Mouse (Mus musculus) bone marrow macrophage, adult 2 months (primary cell): ENCODE measurements around the gene Macrod2.

Experiments
- CTCF ChIP-seq: IDR thresholded peaks from 2 replicates; pipeline ENCODE4 v1.5.1; 2012; ENCODE audit warnings: low read depth, mild to moderate bottlenecking, low read length, moderate library complexity
- POLR2A ChIP-seq: IDR thresholded peaks from 2 replicates; pipeline ENCODE4 v1.6.1; 2012; ENCODE audit warnings: mild to moderate bottlenecking, low read depth, low read length, borderline replicate concordance

- no peak for TF ChIP-seq POLR2A
- no peak for TF ChIP-seq CTCF
Observed at GRCm38 (mm10) chr2:140691403-140691802, 296.3 kb downstream of the Macrod2 start.
